In genomic region chr9:33856169-33856568, GRCm38 (mm10) we compare ENCODE assay signal across 9 mouse cellular contexts.
DNase-seq lines count a peak whose midpoint lies in the region; ATAC-seq and TF ChIP-seq lines count a peak whose summit lies in the region.
"Had no signal": no experiment of that assay in that cellular context is flagged by ENCODE, and none has a peak within 500 bp of the region (broad histone marks: within the 10 kb centered on the region; RNA-seq: fewer than 3 reads in every experiment).

No protein-coding gene starts in this region.

- no peaks in the 10 kb centered on the region for H3K9me3 ChIP-seq in kidney, embryonic 14.5 days (ENCODE audit: control insufficient read depth, low read length)
- H3K9me3 ChIP-seq: limb, embryonic 12.5 days had no signal

- TF ChIP-seq CTCF in embryonic fibroblast, embryonic 13.5 days (IDR thresholded peaks at IDR 0.05; ENCODE audit: borderline replicate concordance, insufficient read depth, low read length) = peak; percentile 63; the same call in 1 of the 2 replicates

- H3K4me2 ChIP-seq in kidney, embryonic 14.5 days (replicated peaks; ENCODE audit: low read depth, low read length) = no peak overlapping the region
- H3K4me2 ChIP-seq: limb, embryonic 12.5 days had no signal

- peak; percentile 15 to 25 for DNase-seq in adrenal gland, adult 18-20 months (ENCODE audit: low spot score in 2 of 2)
- DNase-seq in adrenal gland, adult 8-10 months = no peak
- peak; percentile 28 for DNase-seq in kidney, adult 9 months
- DNase-seq in Muller cell, postnatal 12 days (ENCODE audit: inconsistent ontology term) = peak; percentile 7
- peak; percentile 34 for DNase-seq in lung, postnatal 36 days
- DNase-seq in spleen, postnatal 4 days (ENCODE audit: low spot score in 2 of 2) = no peak

- no peak for ATAC-seq in kidney, embryonic 14.5 days (ENCODE audit: low FRiP score, low TSS enrichment)

- H3K9ac ChIP-seq in kidney, embryonic 14.5 days (ENCODE audit: low read depth, low read length) = no peak overlapping the region
- H3K9ac ChIP-seq: limb, embryonic 12.5 days had no signal

- no peaks in the 10 kb centered on the region for H3K36me3 ChIP-seq in kidney, embryonic 14.5 days (ENCODE audit: control insufficient read depth, insufficient read depth, low read length)
- H3K36me3 ChIP-seq: limb, embryonic 12.5 days had no signal

- no peak for TF ChIP-seq POLR2A in embryonic fibroblast, embryonic 13.5 days (IDR thresholded peaks at IDR 0.05; ENCODE audit: low read depth, low read length)

- H3K4me1 ChIP-seq in kidney, embryonic 14.5 days (ENCODE audit: control insufficient read depth, insufficient read depth, low read length) = no peaks in the 10 kb centered on the region
- H3K4me1 ChIP-seq in embryonic fibroblast, embryonic 13.5 days (ENCODE audit: control insufficient read depth, insufficient read depth, low read length) = peaks cover 1% of the 10 kb centered on the region; the same call in 1 of the 2 replicates

- no peak overlapping the region for H3K27ac ChIP-seq in kidney, embryonic 14.5 days (ENCODE audit: low read depth, low read length)
- H3K27ac ChIP-seq in embryonic fibroblast, embryonic 13.5 days (ENCODE audit: insufficient read depth, low read length) = no peak overlapping the region
- H3K27ac ChIP-seq: limb, embryonic 12.5 days had no signal

- WGBS in kidney, embryonic 14.5 days = 26% methylated on average over 2 of the region's 2 CpGs

- no peaks in the 10 kb centered on the region for H3K27me3 ChIP-seq in kidney, embryonic 14.5 days (ENCODE audit: control insufficient read depth, insufficient read depth, low read length)
- H3K27me3 ChIP-seq: limb, embryonic 12.5 days had no signal

- H3K4me3 ChIP-seq in kidney, embryonic 14.5 days (ENCODE audit: low read length) = no peak overlapping the region
- no peak overlapping the region for H3K4me3 ChIP-seq in embryonic fibroblast, embryonic 13.5 days (ENCODE audit: insufficient read depth, low read length)
- H3K4me3 ChIP-seq: limb, embryonic 12.5 days had no signal

Comparison
In these comparisons a context has a peak if more than half of its experiments do, and no peak if none do; other contexts are left out.
1. DNase-seq: peak in adrenal gland, adult 18-20 months (2 of 2), kidney, adult 9 months (single experiment), Muller cell, postnatal 12 days (single experiment) and lung, postnatal 36 days (single experiment); none in adrenal gland, adult 8-10 months (single experiment) and spleen, postnatal 4 days (0 of 2).